Mouse (Mus musculus) CH12.LX (cell line): Measurements from ENCODE around the gene Zfpm1. TPM values are rescaled to one million over a fixed set of nuclear protein-coding genes. Genes with fewer than 3 reads are reported as not detected.

Experiments
- DNase-seq: peaks from one replicate; pipeline ENCODE4 v3.0.0-alpha.2; 2013; ENCODE audit errors: extremely low read depth
- H3K27ac ChIP-seq: 2 replicates; pipeline ENCODE4 v1.5.1; 2012; ENCODE audit warnings: low read depth, mild to moderate bottlenecking, control low read depth, moderate library complexity; ENCODE audit not compliant: insufficient read depth
- H3K27me3 ChIP-seq: replicated peaks from 2 replicates; pipeline ENCODE3; 2012; ENCODE audit warnings: inconsistent platforms
- H3K36me3 ChIP-seq, 2 experiments: replicated peaks in 1 of 2; 2 replicates each; pipeline versions ENCODE3 to v1.6.1; 2012; ENCODE audit warnings: inconsistent platforms in 1 of 2, low read length in 1 of 2, mild to moderate bottlenecking in 1 of 2, mixed read lengths in 1 of 2, moderate library complexity in 1 of 2; ENCODE audit not compliant: control insufficient read depth in 1 of 2, insufficient read depth in 1 of 2
- H3K4me1 ChIP-seq, 2 experiments: 2 replicates each; pipeline ENCODE4 v1.6.1; 2012; ENCODE audit warnings: inconsistent platforms in 1 of 2, moderate library complexity in 1 of 2; ENCODE audit not compliant: insufficient read depth in 2 of 2, control insufficient read depth in 1 of 2
- H3K4me2 ChIP-seq: 2 replicates; pipeline ENCODE4 v1.6.1; 2012; ENCODE audit warnings: low read depth, mild to moderate bottlenecking, control low read depth; ENCODE audit not compliant: poor library complexity, insufficient read depth, severe bottlenecking
- H3K4me3 ChIP-seq, 3 experiments: fragments of 150-350 bp in 1 of 3; sonication (generic) in 1 of 3; replicated peaks in 1 of 3; 2 replicates each; pipeline versions ENCODE3 to v1.5.1; 2011 to 2012; ENCODE audit warnings: low read depth in 2 of 3, low read length in 2 of 3, mild to moderate bottlenecking in 2 of 3, moderate library complexity in 2 of 3, control low read depth in 1 of 3, improper control_type of control experiment in 1 of 3, inconsistent platforms in 1 of 3, mixed read lengths in 1 of 3; ENCODE audit not compliant: poor library complexity in 1 of 3
- H3K79me2 ChIP-seq: replicated peaks from 2 replicates; pipeline ENCODE4 v1.6.1; 2012; ENCODE audit warnings: mild to moderate bottlenecking, moderate library complexity; ENCODE audit not compliant: control insufficient read depth, poor library complexity, insufficient read depth, severe bottlenecking; ENCODE audit errors: extremely low read depth
- H3K9ac ChIP-seq: 2 replicates; pipeline ENCODE4 v1.6.1; 2012; ENCODE audit warnings: low read depth, mild to moderate bottlenecking, control low read depth, moderate library complexity; ENCODE audit not compliant: insufficient read depth
- H3K9me3 ChIP-seq: replicated peaks from 2 replicates; pipeline ENCODE3; 2012; ENCODE audit warnings: low read length, inconsistent platforms, mixed read lengths
- BHLHE40 ChIP-seq: IDR thresholded peaks from 2 replicates; pipeline ENCODE4 v1.6.1; 2011; ENCODE audit warnings: mild to moderate bottlenecking, low read depth, low read length, improper control_type of control experiment
- CHD1 ChIP-seq: IDR thresholded peaks from 2 replicates; pipeline ENCODE4 v1.6.1; 2012; ENCODE audit warnings: low read depth, low read length, improper control_type of control experiment, inconsistent platforms
- CHD2 ChIP-seq: IDR thresholded peaks from 2 replicates; pipeline ENCODE4 v1.6.1; 2011; ENCODE audit warnings: low read length, improper control_type of control experiment
- CTCF ChIP-seq, 2 experiments: IDR thresholded peaks in 1 of 2; conservative IDR thresholded peaks in 1 of 2; 2 replicates each; pipeline ENCODE4 v1.5.1; 2011 to 2012; ENCODE audit warnings: low read depth in 2 of 2, low read length in 2 of 2, improper control_type of control experiment in 1 of 2, inconsistent platforms in 1 of 2, mild to moderate bottlenecking in 1 of 2, moderate library complexity in 1 of 2
- E2F4 ChIP-seq: IDR thresholded peaks from 2 replicates; pipeline ENCODE4 v1.6.1; 2011; ENCODE audit warnings: low read depth, low read length, improper control_type of control experiment; ENCODE audit not compliant: insufficient replicate concordance
- ELF1 ChIP-seq: IDR thresholded peaks from 2 replicates; pipeline ENCODE4 v1.6.1; 2014; ENCODE audit warnings: low read depth, mild to moderate bottlenecking, inconsistent platforms, low read length, improper control_type of control experiment
- EP300 ChIP-seq: IDR thresholded peaks from 2 replicates; pipeline ENCODE4 v1.6.1; 2011; ENCODE audit warnings: low read length, improper control_type of control experiment
- ETS1 ChIP-seq: conservative IDR thresholded peaks from 2 replicates; pipeline ENCODE4 v1.6.1; 2012; ENCODE audit warnings: low read depth, mild to moderate bottlenecking, inconsistent platforms, low read length, improper control_type of control experiment, moderate library complexity
- GABPA ChIP-seq: IDR thresholded peaks from 2 replicates; pipeline ENCODE4 v1.6.1; 2012; ENCODE audit warnings: low read depth, low read length, improper control_type of control experiment, inconsistent platforms; ENCODE audit not compliant: insufficient replicate concordance
- HCFC1 ChIP-seq: IDR thresholded peaks from 2 replicates; pipeline ENCODE4 v1.6.1; 2012; ENCODE audit warnings: low read depth, mild to moderate bottlenecking, inconsistent platforms, low read length, improper control_type of control experiment
- IRF4 ChIP-seq: IDR thresholded peaks from 2 replicates; pipeline ENCODE4 v1.6.1; 2014; ENCODE audit warnings: low read depth, mild to moderate bottlenecking, inconsistent platforms, low read length, improper control_type of control experiment
- JUN ChIP-seq: IDR thresholded peaks from 2 replicates; pipeline ENCODE4 v1.6.1; 2011; ENCODE audit warnings: low read depth, mild to moderate bottlenecking, low read length, improper control_type of control experiment, moderate library complexity; ENCODE audit not compliant: insufficient read depth
- JUND ChIP-seq: conservative IDR thresholded peaks from 2 replicates; pipeline ENCODE4 v1.6.1; 2011; ENCODE audit warnings: low read depth, low read length, improper control_type of control experiment
- KAT2A ChIP-seq: IDR thresholded peaks from 2 replicates; pipeline ENCODE4 v1.6.1; 2012; ENCODE audit warnings: low read length, improper control_type of control experiment, inconsistent platforms; ENCODE audit not compliant: insufficient replicate concordance
- MAFK ChIP-seq: IDR thresholded peaks from 2 replicates; pipeline ENCODE4 v1.6.1; 2011; ENCODE audit warnings: low read length, improper control_type of control experiment; ENCODE audit not compliant: insufficient replicate concordance
- MAX ChIP-seq: IDR thresholded peaks from 2 replicates; pipeline ENCODE4 v1.6.1; 2011; ENCODE audit warnings: low read length, improper control_type of control experiment
- MAZ ChIP-seq: IDR thresholded peaks from 2 replicates; pipeline ENCODE4 v1.6.1; 2012; ENCODE audit warnings: low read depth, mild to moderate bottlenecking, inconsistent platforms, low read length, improper control_type of control experiment, moderate library complexity
- MEF2A ChIP-seq: IDR thresholded peaks from 2 replicates; pipeline ENCODE4 v1.6.1; 2014; ENCODE audit warnings: low read depth, mild to moderate bottlenecking, inconsistent platforms, low read length, improper control_type of control experiment, borderline replicate concordance
- MXI1 ChIP-seq: IDR thresholded peaks from 2 replicates; pipeline ENCODE4 v1.6.1; 2011; ENCODE audit warnings: mild to moderate bottlenecking, low read depth, low read length, improper control_type of control experiment
- MYC ChIP-seq: IDR thresholded peaks from 2 replicates; pipeline ENCODE4 v1.6.1; 2011; ENCODE audit warnings: low read depth, mild to moderate bottlenecking, improper control_type of control experiment, low read length
- NELFE ChIP-seq: IDR thresholded peaks from 2 replicates; pipeline ENCODE4 v1.6.1; 2011; ENCODE audit warnings: low read depth, low read length, improper control_type of control experiment
- NRF1 ChIP-seq: IDR thresholded peaks from 2 replicates; pipeline ENCODE4 v1.6.1; 2014; ENCODE audit warnings: low read depth, mild to moderate bottlenecking, inconsistent platforms, low read length, improper control_type of control experiment, moderate library complexity
- PAX5 ChIP-seq: IDR thresholded peaks from 2 replicates; pipeline ENCODE4 v1.6.1; 2012; ENCODE audit warnings: low read length, inconsistent platforms, mixed read lengths
- POLR2A ChIP-seq: IDR thresholded peaks from 2 replicates; pipeline ENCODE4 v1.6.1; 2011; ENCODE audit warnings: low read depth, mild to moderate bottlenecking, improper control_type of control experiment, low read length
- POLR2AphosphoS2 ChIP-seq: IDR thresholded peaks from 2 replicates; pipeline ENCODE4 v1.6.1; 2011; ENCODE audit warnings: low read depth, low read length, improper control_type of control experiment
- RAD21 ChIP-seq: IDR thresholded peaks from 2 replicates; pipeline ENCODE4 v1.6.1; 2011; ENCODE audit warnings: low read depth, mild to moderate bottlenecking, low read length, improper control_type of control experiment, moderate library complexity
- RCOR1 ChIP-seq: conservative IDR thresholded peaks from 2 replicates; pipeline ENCODE4 v1.6.1; 2012; ENCODE audit warnings: low read depth, mild to moderate bottlenecking, inconsistent platforms, low read length, improper control_type of control experiment
- SIN3A ChIP-seq: IDR thresholded peaks from 2 replicates; pipeline ENCODE4 v1.6.1; 2012; ENCODE audit warnings: low read length, improper control_type of control experiment, inconsistent platforms
- SMC3 ChIP-seq: IDR thresholded peaks from 2 replicates; pipeline ENCODE4 v1.6.1; 2011; ENCODE audit warnings: low read depth, low read length, improper control_type of control experiment
- TBP ChIP-seq: conservative IDR thresholded peaks from 2 replicates; pipeline ENCODE4 v1.6.1; 2011; ENCODE audit warnings: low read depth, low read length, improper control_type of control experiment
- TCF12 ChIP-seq: IDR thresholded peaks from 2 replicates; pipeline ENCODE4 v1.6.1; 2014; ENCODE audit warnings: low read depth, mild to moderate bottlenecking, inconsistent platforms, low read length, improper control_type of control experiment
- UBTF ChIP-seq: IDR thresholded peaks from 2 replicates; pipeline ENCODE4 v1.6.1; 2012; ENCODE audit warnings: low read depth, mild to moderate bottlenecking, inconsistent platforms, low read length, improper control_type of control experiment, moderate library complexity
- USF1 ChIP-seq: IDR thresholded peaks from 2 replicates; pipeline ENCODE4 v1.6.1; 2014; ENCODE audit warnings: low read depth, mild to moderate bottlenecking, inconsistent platforms, low read length, improper control_type of control experiment
- USF2 ChIP-seq: conservative IDR thresholded peaks from 2 replicates; pipeline ENCODE4 v1.6.1; 2011; ENCODE audit warnings: low read depth, low read length, improper control_type of control experiment
- ZC3H11A ChIP-seq: IDR thresholded peaks from 2 replicates; pipeline ENCODE4 v1.6.1; 2012; ENCODE audit warnings: low read depth, mild to moderate bottlenecking, inconsistent platforms, low read length, improper control_type of control experiment
- ZKSCAN1 ChIP-seq: IDR thresholded peaks from 2 replicates; pipeline ENCODE4 v1.6.1; 2012; ENCODE audit warnings: low read depth, inconsistent platforms, low read length, improper control_type of control experiment, borderline replicate concordance
- ZMIZ1 ChIP-seq: IDR thresholded peaks from 2 replicates; pipeline ENCODE4 v1.6.1; 2012; ENCODE audit warnings: low read depth, mild to moderate bottlenecking, inconsistent platforms, low read length, improper control_type of control experiment
- ZNF384 ChIP-seq: IDR thresholded peaks from 2 replicates; pipeline ENCODE4 v1.6.1; 2012; ENCODE audit warnings: low read depth, low read length, improper control_type of control experiment, inconsistent platforms
- dilution Hi-C: fragments of 300-500 bp; cut with MboI; formaldehyde crosslinking; loops from 2 replicates; pipeline ENCODE4 v1.14.3; 2020; ENCODE audit warnings: low sequenced_read_pairs; ENCODE audit not compliant: extremely low pct_unique_long_range_greater_than_20kb, extremely low pct_ligation_motif_present
- in situ Hi-C: fragments of 300-500 bp; cut with MboI; formaldehyde crosslinking; loops from 3 replicates; pipeline ENCODE4 v1.14.3; 2019; ENCODE audit warnings: low sequenced_read_pairs, low pct_ligation_motif_present, low pct_unique_long_range_greater_than_20kb, mixed read lengths
- polyA plus RNA-seq: library from polyadenylated mRNA; unstranded; fragments of >175 nt; gene quantifications from 2 replicates; pipeline ENCODE4 v1.2.1, GENCODE M21; 2012; ENCODE audit warnings: low read depth; ENCODE audit not compliant: insufficient read length
- total RNA-seq, 2 experiments: library from RNA; depleted of rRNA; stranded (reverse); fragments of 300-350 nt in 1 of 2; fragments of >200 nt in 1 of 2; gene quantifications; 2 replicates each; pipeline ENCODE4 v1.2.3; 2012 to 2014

Gene Zfpm1
- total and polyA plus RNA-seq, 3 experiments: 11.0 to 63.5 (median 30.1) TPM

DNA sequence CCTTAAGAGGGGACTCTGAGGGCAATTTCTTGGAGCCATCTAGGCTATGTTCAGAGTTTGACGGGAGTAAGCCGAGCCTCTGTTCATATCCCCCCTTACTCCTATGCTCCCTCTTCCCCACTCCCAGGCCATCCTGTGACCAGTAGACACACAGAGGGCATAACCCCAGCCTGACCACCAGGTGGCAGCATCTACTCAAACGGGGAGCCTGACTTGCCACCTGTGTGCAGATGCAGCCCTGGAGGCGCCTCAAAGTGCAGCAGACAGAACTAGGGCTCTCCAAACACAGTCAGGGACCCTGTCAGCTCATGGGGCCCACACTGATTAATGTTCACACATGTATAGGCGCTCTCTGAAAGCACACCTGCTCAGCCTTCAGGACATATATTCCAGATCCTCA lies 8.8 kb upstream of the Zfpm1 start:
- Histone ChIP-seq H3K9ac (no peak overlapping the region), H3K4me2 (no peak overlapping the region), H3K79me2 (no peaks in the 10 kb centered on the region), H3K9me3 (no peaks in the 10 kb centered on the region), H3K36me3 (no peaks in the 10 kb centered on the region), H3K27ac (no peak overlapping the region), H3K4me1 (peaks cover 6 to 26% of the 10 kb centered on the region in 2 experiments; a peak in 3 of 4 replicates), H3K4me3 (no peak overlapping the region), H3K27me3 (peaks cover 32% of the 10 kb centered on the region)
- dilution Hi-C loops: no loop called here
- in situ Hi-C loops: no loop called here
- TF ChIP-seq MEF2A: peak; percentile 65; the same call in 1 of the 2 replicates
- no peak; the same call in 1 of the 2 replicates for TF ChIP-seq ELF1
- no peak for TF ChIP-seq UBTF
- no peak for TF ChIP-seq MAFK
- TF ChIP-seq BHLHE40: no peak
- TF ChIP-seq PAX5: no peak
- TF ChIP-seq NELFE: peak; percentile 51; the same call in 1 of the 2 replicates
- TF ChIP-seq RCOR1: 0 out of 2 replicates have a peak, but pooled peaks have one; percentile 34
- TF ChIP-seq POLR2A: no peak
- peak; percentile 56; the same call in 1 of the 2 replicates for TF ChIP-seq MAZ
- no peak for TF ChIP-seq USF2
- TF ChIP-seq CHD2: 0 out of 2 replicates have a peak, but pooled peaks have one; percentile 19
- no peak for TF ChIP-seq EP300
- 0 out of 2 replicates have a peak, but pooled peaks have one; percentile 41 for TF ChIP-seq NRF1
- no peak for TF ChIP-seq KAT2A
- no peak for TF ChIP-seq GABPA
- TF ChIP-seq MYC: peak; percentile 69; the same call in 1 of the 2 replicates
- no peak for TF ChIP-seq JUN
- TF ChIP-seq ZKSCAN1: no peak
- TF ChIP-seq MXI1: no peak
- no peak for TF ChIP-seq USF1
- TF ChIP-seq RAD21: peak; percentile 98
- TF ChIP-seq ZC3H11A: peak; percentile 97
- TF ChIP-seq HCFC1: 0 out of 2 replicates have a peak, but pooled peaks have one; percentile 16
- TF ChIP-seq TBP: no peak
- peak; percentile 60; the same call in 1 of the 2 replicates for TF ChIP-seq TCF12
- peak; percentile 93 to 98 for TF ChIP-seq CTCF (conservative IDR thresholded peaks at IDR 0.05 in 1 of 2, IDR thresholded peaks at IDR 0.05 in 1 of 2; ENCODE audit: low read depth in 2 of 2, low read length in 2 of 2)
- no peak for TF ChIP-seq ZMIZ1
- TF ChIP-seq SIN3A: peak; percentile 59; the same call in 1 of the 2 replicates
- TF ChIP-seq IRF4: peak; percentile 62
- TF ChIP-seq CHD1: no peak
- TF ChIP-seq ZNF384: no peak
- TF ChIP-seq JUND: no peak
- TF ChIP-seq POLR2AphosphoS2: no peak
- no peak for TF ChIP-seq ETS1
- no peak for TF ChIP-seq E2F4
- peak; percentile 99 for TF ChIP-seq SMC3
- peak; percentile 69 for TF ChIP-seq MAX
- peak; percentile 85 for DNase-seq
